Mouse (Mus musculus) ovary, postnatal 10 days (tissue): Measurements from ENCODE around the gene Ptgfrn.

Experiments used
- DNase-seq: peaks from one replicate; pipeline ENCODE4 v3.0.0; 2022; ENCODE audit warnings: low spot score

Ptgfrn gene

GRCm38 (mm10) chr3:101037984-101038545, 72.0 kb downstream of the Ptgfrn start:
- no peak for DNase-seq

- no peak for DNase-seq
Measured at GRCm38 (mm10) chr3:101036001-101036400, 74.1 kb downstream of the Ptgfrn start.

GRCm38 (mm10) chr3:101034509-101034908, 75.6 kb downstream of the Ptgfrn start:
- DNase-seq: no peak

GRCm38 (mm10) chr3:101033644-101034043, 76.4 kb downstream of the Ptgfrn start:
- no peak for DNase-seq

GRCm38 (mm10) chr3:101031456-101032142, 78.5 kb downstream of the Ptgfrn start:
- no peak for DNase-seq

GRCm38 (mm10) chr3:101030630-101031029, 79.4 kb downstream of the Ptgfrn start:
- no peak for DNase-seq

GRCm38 (mm10) chr3:101029339-101029738, 80.7 kb downstream of the Ptgfrn start, which contains the start of gene Cd101:
TSS of gene Cd101 (minus strand) at chr3:101029556.
- DNase-seq: no peak

GRCm38 (mm10) chr3:101026741-101027140, 83.3 kb downstream of the Ptgfrn start:
- no peak for DNase-seq

- no peak for DNase-seq
Measured at GRCm38 (mm10) chr3:101022967-101023366, 87.1 kb downstream of the Ptgfrn start.

GRCm38 (mm10) chr3:101021481-101022051, 88.5 kb downstream of the Ptgfrn start:
- DNase-seq: no peak

- DNase-seq: no peak
Measured at GRCm38 (mm10) chr3:101021073-101021472, 89.0 kb downstream of the Ptgfrn start.

GRCm38 (mm10) chr3:101018494-101018893, 91.6 kb downstream of the Ptgfrn start:
- no peak for DNase-seq

GRCm38 (mm10) chr3:101016050-101016449, 94.0 kb downstream of the Ptgfrn start:
- DNase-seq: no peak

- DNase-seq: no peak
Measured at GRCm38 (mm10) chr3:101015254-101015653, 94.8 kb downstream of the Ptgfrn start.

GRCm38 (mm10) chr3:101013536-101013935, 96.5 kb downstream of the Ptgfrn start:
- no peak for DNase-seq

- DNase-seq: no peak
Measured at GRCm38 (mm10) chr3:101013005-101013404, 97.1 kb downstream of the Ptgfrn start.

- no peak for DNase-seq
Measured at GRCm38 (mm10) chr3:101012597-101012996, 97.5 kb downstream of the Ptgfrn start.

- no peak for DNase-seq
Measured at GRCm38 (mm10) chr3:101012131-101012571, 97.9 kb downstream of the Ptgfrn start.

GRCm38 (mm10) chr3:101011203-101011600, 98.9 kb downstream of the Ptgfrn start:
- no peak for DNase-seq

GRCm38 (mm10) chr3:101010589-101011202, 99.4 kb downstream of the Ptgfrn start:
- DNase-seq: no peak

- no peak for DNase-seq
Measured at GRCm38 (mm10) chr3:101007112-101007782, 102.8 kb downstream of the Ptgfrn start.

GRCm38 (mm10) chr3:101005392-101005791, 104.7 kb downstream of the Ptgfrn start:
- no peak for DNase-seq
